Mouse (Mus musculus) thymus, adult 2 months (tissue): Measurements from ENCODE around the gene Gm9844.

ENCODE experiments used
- CTCF ChIP-seq: fragments of 200-500 bp; IDR thresholded peaks from 2 replicates; pipeline ENCODE4 v1.5.1; 2012; ENCODE audit warnings: mild to moderate bottlenecking, control low read depth, low read length, moderate library complexity, borderline replicate concordance; ENCODE audit not compliant: control insufficient read depth, poor library complexity, insufficient read depth; ENCODE audit errors: extremely low read depth
- POLR2A ChIP-seq: fragments of 200-500 bp; IDR thresholded peaks from 2 replicates; pipeline ENCODE4 v1.6.1; 2012; ENCODE audit warnings: mild to moderate bottlenecking, low read length, control low read depth, moderate library complexity; ENCODE audit not compliant: control insufficient read depth, poor library complexity, insufficient read depth; ENCODE audit errors: extremely low read depth

DNA sequence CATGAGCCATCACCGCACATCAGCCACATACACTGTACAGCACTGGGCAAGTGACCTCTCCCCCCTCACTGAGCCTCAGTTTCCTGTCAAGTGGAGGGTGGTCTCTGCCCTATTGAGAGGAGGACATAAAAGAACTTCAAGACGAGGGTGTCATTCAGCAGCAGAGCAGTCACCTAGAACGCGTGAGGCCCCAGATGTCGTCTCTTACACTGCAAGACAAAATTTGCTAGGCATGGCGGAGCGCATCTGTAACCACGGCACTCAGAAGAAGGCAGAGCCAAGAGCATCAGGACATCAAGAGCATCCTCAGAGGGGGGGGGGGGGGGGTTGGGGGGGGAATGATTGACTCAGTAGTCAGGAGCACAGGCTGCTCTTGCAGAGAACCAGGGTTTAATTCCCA, 34.3 kb downstream of the Gm9844 start:
- no peak for TF ChIP-seq CTCF
- no peak for TF ChIP-seq POLR2A
